Mouse (Mus musculus) bone marrow, adult 2 months (tissue): ENCODE measurements around the gene Mfsd2a.

Experiments
- CTCF ChIP-seq: fragments of 200-500 bp; IDR thresholded peaks from 2 replicates; pipeline ENCODE4 v1.5.1; 2011; ENCODE audit warnings: low read length, control low read depth; ENCODE audit not compliant: control insufficient read depth, insufficient read depth
- POLR2A ChIP-seq: fragments of 200-500 bp; IDR thresholded peaks from 2 replicates; pipeline ENCODE4 v1.6.1; 2011; ENCODE audit warnings: low read depth, mild to moderate bottlenecking, control low read depth, low read length, borderline replicate concordance; ENCODE audit not compliant: control insufficient read depth

DNA sequence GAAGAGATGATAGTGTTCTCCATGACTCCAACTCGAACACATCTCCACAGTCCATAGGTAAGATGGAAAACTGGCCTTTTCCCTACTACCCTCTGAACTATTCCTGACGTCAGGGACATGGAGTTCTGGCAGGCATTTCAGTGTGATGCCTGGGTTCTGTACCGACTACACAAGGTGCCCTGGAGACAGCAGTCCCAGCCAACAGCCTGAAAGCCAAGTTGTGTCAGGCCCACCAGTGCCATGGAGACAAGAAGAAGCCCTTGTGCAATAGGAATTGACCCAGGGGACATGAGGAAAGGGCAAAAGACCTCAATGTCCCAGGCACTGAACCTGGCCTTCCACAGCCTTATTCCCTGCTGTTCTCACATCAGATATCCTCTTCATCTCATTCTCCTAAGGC is 18.8 kb upstream of the Mfsd2a start:
- no peak for TF ChIP-seq CTCF
- no peak for TF ChIP-seq POLR2A
